Mouse (Mus musculus) adipocyte (in vitro differentiated cells): ENCODE data around the gene Cpm.
"Not testable (repeated sequence)": the region's sequence is repeated elsewhere in the genome, so short reads cannot be mapped to it uniquely, and the experiment has no call there.

Experiments
- DNase-seq: peaks from one replicate; pipeline ENCODE4 v3.0.0-alpha.2; 2016; ENCODE audit warnings: low spot score

The Cpm gene

GRCm38 (mm10) chr10:117704314-117704963, 75.1 kb downstream of the Cpm start:
- peak; percentile 98 for DNase-seq

DNA sequence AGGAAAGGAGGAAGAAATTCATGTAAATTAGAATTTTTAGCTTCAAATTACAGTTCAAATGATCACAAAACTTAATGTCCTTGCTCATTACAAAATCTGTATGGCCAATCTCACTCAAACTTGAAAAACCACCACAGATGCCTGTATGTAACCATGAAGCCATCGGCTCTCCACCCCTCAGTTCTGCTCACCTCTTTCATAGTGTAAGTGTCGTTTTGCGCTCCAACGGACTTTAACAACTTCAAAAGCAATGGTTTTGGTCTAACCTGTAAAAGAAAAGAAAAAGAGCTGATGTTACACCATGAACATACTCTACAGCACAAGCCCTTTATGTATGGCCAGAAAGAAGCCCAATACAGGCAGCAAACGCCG, 75.7 kb downstream of the Cpm start:
- DNase-seq, result no peak

DNA sequence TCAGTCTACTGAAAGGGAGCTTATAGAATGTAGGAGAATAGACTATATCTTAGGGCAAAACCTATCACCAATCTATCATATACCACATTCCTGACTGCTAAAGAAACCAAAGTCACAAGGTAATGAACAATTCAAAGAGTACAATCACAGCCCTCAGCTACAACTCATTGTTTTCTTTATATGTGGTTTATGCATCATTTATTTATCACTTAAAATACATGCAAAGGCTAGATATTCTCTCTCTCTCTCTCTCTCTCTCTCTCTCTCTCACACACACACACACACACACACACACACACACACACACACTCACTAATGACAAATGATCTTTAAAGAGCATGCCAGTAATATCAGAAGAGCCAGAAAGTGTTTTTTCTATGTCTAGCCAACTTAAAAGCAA, 76.5 kb downstream of the Cpm start:
- DNase-seq, result peak; percentile 97

- no peak for DNase-seq
These were observed 77.1 kb downstream of the Cpm start for GRCm38 (mm10) chr10:117706440-117706839.

GRCm38 (mm10) chr10:117707114-117707838, 78.0 kb downstream of the Cpm start:
- no peak for DNase-seq

- peak; percentile 96 for DNase-seq
These were observed 79.1 kb downstream of the Cpm start for GRCm38 (mm10) chr10:117708376-117708775.

GRCm38 (mm10) chr10:117708856-117709255, 79.6 kb downstream of the Cpm start:
- DNase-seq, result no peak

GRCm38 (mm10) chr10:117709326-117709830, 80.1 kb downstream of the Cpm start:
- DNase-seq, result no peak

DNA sequence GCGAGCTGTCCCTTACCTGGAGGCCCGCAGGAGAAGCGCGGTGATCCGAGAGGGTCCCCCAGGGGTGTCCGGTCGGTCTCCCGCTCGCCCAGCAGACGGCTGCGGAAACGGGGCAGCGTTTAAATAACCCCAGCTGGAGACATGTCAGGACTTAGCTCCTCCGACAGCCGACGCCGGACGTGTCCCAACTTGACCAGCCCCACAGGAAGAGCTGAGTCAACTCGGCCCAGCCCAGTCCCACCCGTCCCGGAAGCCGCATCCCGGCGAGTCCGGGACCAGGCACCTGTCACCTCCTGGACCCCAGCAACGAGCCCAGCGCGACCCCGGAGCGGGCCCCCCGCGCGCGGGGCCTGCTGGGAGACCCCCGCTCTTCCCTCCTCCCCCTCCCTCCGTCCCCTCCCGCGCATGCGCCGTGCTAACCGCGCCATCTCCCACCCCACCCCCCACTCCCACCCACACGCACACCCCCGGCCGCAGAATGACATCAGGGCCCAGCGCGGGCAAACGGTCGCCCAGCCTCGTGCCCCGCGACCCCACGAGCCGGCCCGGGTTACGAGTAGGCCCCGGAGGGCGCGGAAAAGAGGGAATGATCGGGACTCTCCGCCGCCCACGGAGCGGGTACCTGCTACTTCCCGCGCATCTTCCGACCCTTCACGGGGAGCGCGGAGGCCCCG, 80.8 kb downstream of the Cpm start:
- no peak for DNase-seq

- no peak for DNase-seq
These were observed 81.4 kb downstream of the Cpm start, which contains the start of gene Mdm2 for GRCm38 (mm10) chr10:117710604-117711141. Gene Mdm2 (minus strand): TSS chr10:117710758.

DNA sequence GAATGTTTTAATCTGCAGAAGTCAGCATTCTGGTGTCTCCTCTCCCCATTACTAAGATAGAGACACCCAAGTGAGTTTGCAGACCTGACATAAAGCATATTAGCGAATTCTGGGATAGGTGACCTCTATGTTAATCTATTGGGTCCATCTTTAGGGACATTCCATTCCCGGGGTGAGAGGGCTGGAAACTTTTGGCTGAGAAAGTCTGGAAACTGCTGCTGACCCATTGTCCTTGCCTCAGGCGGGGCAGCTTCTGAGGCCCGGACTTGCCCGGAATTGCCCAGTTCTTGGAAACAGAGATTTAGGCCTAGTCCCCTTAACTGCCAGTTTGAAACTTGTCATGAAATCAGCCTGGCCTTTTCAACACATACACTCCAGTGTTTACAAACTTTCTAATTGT, 82.1 kb downstream of the Cpm start:
- DNase-seq, result no peak

- no peak for DNase-seq
These were observed 83.0 kb downstream of the Cpm start for GRCm38 (mm10) chr10:117712191-117712754.

- DNase-seq, result no peak
These were observed 83.6 kb downstream of the Cpm start for GRCm38 (mm10) chr10:117712871-117713270.

GRCm38 (mm10) chr10:117713466-117713865, 84.2 kb downstream of the Cpm start:
- DNase-seq, result no peak

GRCm38 (mm10) chr10:117714048-117714545, 84.8 kb downstream of the Cpm start:
- no peak for DNase-seq

DNA sequence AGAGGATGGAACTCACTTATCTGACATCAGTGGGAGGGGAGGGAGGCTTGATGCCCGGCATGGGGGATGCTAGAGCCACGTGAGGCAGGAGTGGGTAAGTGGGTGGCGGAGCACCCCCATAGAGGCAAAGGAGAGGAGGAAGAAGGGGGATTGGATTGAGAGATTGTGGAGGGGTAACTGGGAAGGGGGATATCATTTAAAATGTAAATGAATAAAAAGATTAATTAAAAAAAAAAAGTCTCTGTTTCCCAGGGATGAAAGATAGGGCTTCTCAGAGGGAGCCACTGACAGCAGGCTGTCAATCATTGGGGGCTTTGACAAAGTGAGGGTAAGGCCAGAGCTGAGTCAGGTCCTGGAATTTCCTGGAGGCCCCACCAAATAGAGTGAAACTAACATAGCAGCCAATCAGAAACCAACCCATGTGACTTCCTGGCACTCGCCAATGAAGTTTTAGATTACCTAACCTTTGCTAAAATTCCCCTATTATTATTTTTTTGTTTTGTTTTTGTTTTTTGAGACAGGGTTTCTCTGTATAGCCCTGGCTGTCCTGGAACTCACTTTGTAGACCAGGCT, 85.7 kb downstream of the Cpm start:
- DNase-seq, result peak; percentile 97

DNA sequence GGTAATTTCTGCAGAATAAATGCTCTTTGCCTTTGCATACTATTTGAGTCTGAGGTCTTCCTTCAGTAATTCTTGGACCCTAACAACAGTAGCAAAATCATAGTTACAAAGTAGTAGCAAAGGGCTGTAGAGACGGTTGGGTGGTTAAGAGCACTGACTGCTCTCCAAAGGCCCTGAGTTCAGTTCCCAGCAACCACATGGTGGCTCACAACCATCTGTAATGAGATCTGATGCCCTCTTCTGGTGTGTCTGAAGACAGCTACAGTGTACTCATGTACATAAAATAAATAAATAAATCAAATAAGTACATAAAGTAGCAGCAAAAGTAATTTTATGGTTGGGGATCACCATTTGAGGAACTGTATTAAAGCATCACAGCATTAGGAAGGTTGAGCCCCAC, 86.4 kb downstream of the Cpm start:
- DNase-seq, result not testable (repeated sequence)

DNA sequence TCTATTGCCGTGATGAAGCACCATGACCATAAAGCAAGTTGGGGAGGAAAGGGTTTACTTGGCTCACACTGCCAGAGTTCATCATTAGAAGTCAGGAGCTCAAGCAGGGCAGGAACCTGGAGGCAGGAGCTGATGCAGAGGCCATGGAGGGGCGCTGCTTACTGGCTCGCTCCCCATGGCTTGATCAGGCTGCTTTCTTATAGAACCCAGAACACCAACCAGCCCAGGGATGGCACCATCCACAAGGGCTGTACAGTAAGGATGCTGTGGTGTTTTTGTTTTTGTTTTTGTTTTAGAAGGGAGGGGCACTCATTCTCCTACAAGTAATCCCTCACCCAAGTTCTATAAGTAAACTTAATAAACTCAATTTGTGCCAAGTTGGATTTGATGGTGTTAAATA, 87.4 kb downstream of the Cpm start:
- peak; percentile 98 for DNase-seq

DNA sequence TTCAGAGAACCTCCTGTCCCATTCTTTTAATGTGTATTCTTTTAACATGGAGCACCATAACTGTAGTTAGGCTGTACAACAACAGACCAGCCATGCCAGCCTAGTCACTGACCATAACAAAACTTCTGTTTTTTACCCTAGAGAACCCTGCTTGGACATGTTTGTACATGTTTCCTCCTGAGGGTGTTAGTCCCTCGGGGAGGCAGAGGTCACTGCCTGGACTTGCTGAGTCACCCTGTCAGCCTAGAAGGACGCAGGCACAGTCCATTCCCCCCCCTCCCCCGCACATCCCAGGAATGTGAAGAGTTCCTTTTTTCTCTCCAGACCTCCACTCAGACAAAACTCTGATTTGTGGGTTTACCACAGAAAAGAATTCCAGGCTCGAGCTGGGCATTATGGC, 88.3 kb downstream of the Cpm start:
- DNase-seq, result no peak

DNA sequence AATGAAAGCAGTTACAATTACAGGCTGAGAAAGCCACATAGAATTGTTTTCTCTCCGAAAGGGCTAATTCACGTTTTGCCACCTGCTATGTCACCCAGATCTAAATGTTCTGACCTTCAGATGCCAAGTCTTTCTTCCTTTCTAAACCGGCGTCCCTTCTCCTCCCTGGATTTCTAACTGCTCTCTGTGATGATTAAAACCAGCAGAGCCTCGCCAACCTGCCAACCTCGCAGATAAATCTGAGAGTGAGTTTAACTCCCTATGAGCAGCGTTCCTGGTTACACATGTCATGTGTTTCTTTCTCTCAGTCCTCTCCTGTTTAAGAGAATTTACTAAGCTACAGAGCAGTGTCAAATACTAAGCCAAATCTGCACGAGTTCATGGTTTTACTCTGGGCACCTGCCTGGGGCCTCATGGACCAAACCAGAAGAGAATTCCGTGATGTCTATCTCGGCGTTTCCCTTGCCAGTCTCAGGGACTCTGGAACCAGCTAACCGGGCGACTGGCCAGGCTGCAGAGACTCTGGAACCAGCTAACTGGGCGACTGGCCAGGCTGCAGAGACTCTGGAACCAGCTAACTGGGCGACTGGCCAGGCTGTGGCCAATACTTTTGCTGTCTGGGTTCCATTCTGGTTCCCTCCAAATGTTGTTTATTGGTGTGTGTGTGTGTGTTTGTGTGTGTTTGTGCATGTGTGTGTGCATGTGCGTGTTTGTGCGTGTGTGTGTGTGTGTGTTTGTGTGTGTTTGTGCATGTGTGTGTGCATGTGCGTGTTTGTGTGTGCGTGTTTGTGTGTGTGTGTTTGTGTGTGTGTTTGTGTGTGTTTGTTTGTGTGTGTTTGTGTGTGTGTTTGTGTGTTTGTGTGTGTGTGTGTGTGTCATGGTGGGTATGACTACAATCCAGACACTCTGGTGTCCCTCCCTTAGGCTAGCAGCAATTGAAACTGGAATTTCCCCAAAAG, 89.1 kb downstream of the Cpm start:
- DNase-seq, result peak; percentile 97
